Mouse (Mus musculus) megakaryocyte, embryonic 14.5 days (primary cell): Measurements from ENCODE around the gene Sall2. TPM values are rescaled to one million over a fixed set of nuclear protein-coding genes. Genes with fewer than 3 reads are reported as not detected.
"Not testable (repeated sequence)": the region's sequence is repeated elsewhere in the genome, so short reads cannot be mapped to it uniquely, and the experiment has no call there.

Experiments
- H3K27me3 ChIP-seq: replicated peaks from 2 replicates; pipeline ENCODE3; 2012; ENCODE audit warnings: inconsistent platforms
- H3K36me3 ChIP-seq: replicated peaks from 2 replicates; pipeline ENCODE3; 2012; ENCODE audit warnings: low read length, inconsistent platforms, mixed read lengths
- H3K4me1 ChIP-seq: 2 replicates; pipeline ENCODE4 v1.6.1; 2012; ENCODE audit warnings: inconsistent platforms
- H3K4me3 ChIP-seq: replicated peaks from 2 replicates; pipeline ENCODE3; 2012; ENCODE audit warnings: moderate library complexity, mild to moderate bottlenecking, inconsistent platforms
- H3K9me3 ChIP-seq: 2 replicates; pipeline ENCODE4 v1.6.1; 2012; ENCODE audit warnings: inconsistent platforms
- FLI1 ChIP-seq: IDR thresholded peaks from 2 replicates; pipeline ENCODE4 v1.6.1; 2012; ENCODE audit warnings: low read length, inconsistent platforms, mixed read lengths
- GATA1 ChIP-seq: IDR thresholded peaks from 3 replicates; pipeline ENCODE4 v1.6.1; 2012; ENCODE audit warnings: mixed read lengths, low read length, inconsistent platforms, borderline replicate concordance
- polyA plus RNA-seq: library from polyadenylated mRNA; stranded (reverse); fragments of >175 nt; gene quantifications from 2 replicates; pipeline ENCODE4 v1.2.3, GENCODE M21; 2012; ENCODE audit warnings: low replicate concordance; ENCODE audit not compliant: insufficient read depth

The Sall2 gene
- polyA plus RNA-seq, 1 experiment, result 0.02 TPM

- Histone ChIP-seq H3K9me3 (0 out of 2 replicates have a peak, but pooled peaks cover 3% of the 10 kb centered on the region), H3K4me1 (peaks cover 18% of the 10 kb centered on the region), H3K27me3 (peaks cover 56% of the 10 kb centered on the region), H3K4me3 (no peak overlapping the region), H3K36me3 (no peaks in the 10 kb centered on the region)
- TF ChIP-seq GATA1 (no peak), FLI1 (no peak)
Measured at GRCm38 (mm10) chr14:52319361-52319760, 9.2 kb downstream of the Sall2 start.

- Histone ChIP-seq H3K4me3 (peak overlapping the region; percentile 92), H3K27me3 (peaks cover 62% of the 10 kb centered on the region), H3K4me1 (peaks cover 21% of the 10 kb centered on the region), H3K36me3 (no peaks in the 10 kb centered on the region), H3K9me3 (no peaks in the 10 kb centered on the region)
- TF ChIP-seq GATA1, result no peak
- no peak for TF ChIP-seq FLI1
Measured at GRCm38 (mm10) chr14:52316441-52317225, 11.9 kb downstream of the Sall2 start.

DNA sequence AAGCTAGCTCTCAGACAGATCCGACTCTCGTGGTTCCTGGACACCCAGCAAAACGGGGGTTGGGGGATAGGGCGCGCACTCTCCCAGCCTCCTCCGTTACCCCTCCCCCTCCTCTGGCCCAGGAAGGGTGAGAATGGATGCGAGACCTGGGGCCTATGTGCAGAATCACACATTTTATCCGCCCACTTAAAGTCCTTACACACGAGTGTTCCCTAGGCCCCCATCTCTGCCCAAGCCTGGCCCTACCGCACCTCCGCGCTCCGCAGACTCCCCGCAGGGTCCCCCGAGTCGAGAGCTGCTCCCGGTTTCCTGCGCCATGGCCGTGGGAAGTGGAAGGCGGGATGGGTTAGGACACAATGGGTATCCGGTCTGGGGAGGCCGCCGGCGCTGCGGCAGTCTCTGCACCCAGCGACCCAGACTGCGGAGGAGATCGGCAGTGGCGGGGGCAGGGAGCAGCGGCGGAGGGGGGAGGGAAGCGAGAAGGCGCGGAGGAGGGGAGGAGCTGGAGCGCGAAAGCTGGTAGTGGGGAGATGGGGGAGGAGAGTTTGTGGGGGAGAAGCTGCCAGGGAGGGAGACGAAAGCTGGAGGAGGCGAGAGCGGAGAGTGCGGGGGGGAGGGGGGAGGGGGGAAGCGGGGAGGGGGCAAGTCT lies 12.6 kb downstream of the Sall2 start:
- H3K36me3 ChIP-seq, result no peaks in the 10 kb centered on the region
- peak overlapping the region; percentile 92 for H3K4me3 ChIP-seq
- TF ChIP-seq FLI1, result no peak
- TF ChIP-seq GATA1, result no peak
- peaks cover 21% of the 10 kb centered on the region for H3K4me1 ChIP-seq
- H3K9me3 ChIP-seq, result no peaks in the 10 kb centered on the region
- H3K27me3 ChIP-seq, result peaks cover 59% of the 10 kb centered on the region

- TF ChIP-seq FLI1 (no peak), GATA1 (no peak)
- peaks cover 59% of the 10 kb centered on the region for H3K27me3 ChIP-seq
Measured at GRCm38 (mm10) chr14:52315283-52315780, 13.2 kb downstream of the Sall2 start.

DNA sequence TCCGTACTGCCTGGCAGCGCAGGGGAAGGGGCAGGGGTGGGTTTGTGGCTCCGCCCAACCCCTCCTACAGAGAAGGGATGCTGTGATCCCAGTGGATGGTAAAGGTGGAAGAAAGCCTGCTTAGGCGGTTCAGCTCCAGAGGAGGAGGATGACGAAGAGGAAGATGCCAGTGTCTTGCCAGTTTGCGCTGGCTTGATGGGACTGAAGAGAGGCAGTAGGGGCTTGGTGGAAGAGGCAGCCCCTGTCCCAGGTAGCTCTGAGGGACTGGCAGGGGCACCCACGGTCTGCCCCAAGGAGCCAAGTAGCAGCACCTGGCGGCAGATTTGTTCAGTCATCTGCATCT lies 13.8 kb downstream of the Sall2 start:
- Histone ChIP-seq H3K36me3 (no peaks in the 10 kb centered on the region), H3K9me3 (no peaks in the 10 kb centered on the region; the same call in 1 of the 2 replicates), H3K4me3 (no peak overlapping the region), H3K27me3 (peaks cover 55% of the 10 kb centered on the region), H3K4me1 (peaks cover 21% of the 10 kb centered on the region)
- TF ChIP-seq GATA1, result no peak
- no peak for TF ChIP-seq FLI1

More at GRCm38 (mm10) chr14:52315283-52315780, 13.2 kb downstream of the Sall2 start:
- H3K9me3 ChIP-seq, result no peaks in the 10 kb centered on the region; the same call in 1 of the 2 replicates
- peaks cover 21% of the 10 kb centered on the region for H3K4me1 ChIP-seq
- no peaks in the 10 kb centered on the region for H3K36me3 ChIP-seq
- peak overlapping the region; percentile 92 for H3K4me3 ChIP-seq

DNA sequence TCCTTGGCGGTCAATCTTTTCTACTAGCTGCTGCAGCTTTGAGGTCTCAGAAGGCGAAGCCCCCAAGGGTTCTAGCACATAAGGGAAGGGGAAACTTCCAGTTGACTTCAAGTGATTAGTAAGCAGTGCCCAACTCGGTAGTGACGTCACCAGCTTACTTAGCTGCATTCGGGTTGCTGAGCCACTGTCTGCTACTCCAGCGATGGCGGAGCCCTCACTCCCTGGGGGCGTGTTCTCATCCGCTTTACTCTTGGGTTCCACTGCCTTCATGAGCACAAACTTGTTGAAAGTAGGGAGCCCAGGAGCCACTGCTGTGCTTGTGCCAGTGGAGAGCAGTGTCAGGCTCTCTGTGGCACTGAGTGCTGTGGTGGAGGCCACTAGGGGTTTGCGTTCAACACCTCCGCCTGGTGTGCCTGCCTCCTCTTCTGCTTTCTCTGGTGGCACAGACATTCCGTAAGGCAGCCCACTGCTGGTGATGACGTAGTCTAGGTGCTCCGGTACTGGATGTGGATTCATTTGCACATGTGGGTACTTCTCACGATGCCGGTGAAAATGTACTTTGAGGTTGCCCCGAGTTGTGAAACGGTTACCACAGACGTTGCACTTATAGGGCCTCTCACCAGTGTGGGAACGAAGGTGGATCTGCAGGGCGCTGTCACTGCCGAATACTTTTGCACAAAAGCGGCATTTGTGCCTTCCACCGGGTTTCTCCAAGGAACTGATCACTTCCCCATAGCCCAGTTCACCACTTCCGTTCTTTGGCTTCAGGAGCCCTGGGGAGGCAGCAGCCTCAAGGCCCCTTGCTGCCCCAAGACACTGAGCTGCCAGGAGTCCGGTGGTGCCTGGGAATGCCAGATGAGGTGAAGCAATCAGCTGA lies 14.4 kb downstream of the Sall2 start:
- TF ChIP-seq GATA1, result no peak
- no peak for TF ChIP-seq FLI1
- Histone ChIP-seq H3K4me1 (peaks cover 21% of the 10 kb centered on the region), H3K27me3 (peaks cover 53% of the 10 kb centered on the region), H3K36me3 (no peaks in the 10 kb centered on the region), H3K9me3 (no peaks in the 10 kb centered on the region; the same call in 1 of the 2 replicates), H3K4me3 (peak overlapping the region; percentile 38)

GRCm38 (mm10) chr14:52310906-52311305 lies 17.7 kb downstream of the Sall2 start:
- no peak for TF ChIP-seq GATA1
- TF ChIP-seq FLI1, result no peak
- H3K4me3 ChIP-seq, result no peak overlapping the region
- peaks cover 24% of the 10 kb centered on the region for H3K4me1 ChIP-seq
- no peaks in the 10 kb centered on the region; the same call in 1 of the 2 replicates for H3K9me3 ChIP-seq
- H3K36me3 ChIP-seq, result no peaks in the 10 kb centered on the region
- peaks cover 40% of the 10 kb centered on the region for H3K27me3 ChIP-seq

DNA sequence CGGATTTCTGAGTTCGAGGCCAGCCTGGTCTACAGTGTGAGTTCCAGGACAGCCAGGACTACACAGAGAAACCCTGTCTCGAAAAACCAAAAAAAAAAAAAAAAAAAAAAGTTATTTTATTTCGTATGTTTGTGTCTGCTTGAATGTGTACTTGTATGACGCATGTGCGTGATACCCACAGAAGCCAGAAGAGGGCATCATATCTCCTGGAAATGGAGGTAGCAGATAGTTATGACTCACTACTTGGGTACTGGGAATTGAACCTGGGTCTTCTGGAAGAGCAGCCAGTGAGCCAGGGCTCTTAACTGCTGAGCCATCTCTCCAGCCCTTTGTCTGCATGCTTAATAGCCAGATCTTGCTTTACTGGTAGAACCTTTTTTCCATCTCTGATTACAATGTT lies 18.2 kb downstream of the Sall2 start:
- H3K4me3 ChIP-seq, H3K36me3 ChIP-seq, H3K9me3 ChIP-seq: not testable (repeated sequence)
- H3K4me1 ChIP-seq, result peaks cover 19% of the 10 kb centered on the region
- H3K27me3 ChIP-seq, result peaks cover 34% of the 10 kb centered on the region

- Histone ChIP-seq H3K36me3 (no peaks in the 10 kb centered on the region), H3K4me3 (no peak overlapping the region), H3K27me3 (no peaks in the 10 kb centered on the region), H3K4me1 (peaks cover 14% of the 10 kb centered on the region), H3K9me3 (no peaks in the 10 kb centered on the region; the same call in 1 of the 2 replicates)
- TF ChIP-seq FLI1 (no peak), GATA1 (no peak)
Measured at GRCm38 (mm10) chr14:52306100-52306499, 22.5 kb downstream of the Sall2 start.
